Mouse (Mus musculus): Measurements from ENCODE around the gene Soga1.

DNA sequence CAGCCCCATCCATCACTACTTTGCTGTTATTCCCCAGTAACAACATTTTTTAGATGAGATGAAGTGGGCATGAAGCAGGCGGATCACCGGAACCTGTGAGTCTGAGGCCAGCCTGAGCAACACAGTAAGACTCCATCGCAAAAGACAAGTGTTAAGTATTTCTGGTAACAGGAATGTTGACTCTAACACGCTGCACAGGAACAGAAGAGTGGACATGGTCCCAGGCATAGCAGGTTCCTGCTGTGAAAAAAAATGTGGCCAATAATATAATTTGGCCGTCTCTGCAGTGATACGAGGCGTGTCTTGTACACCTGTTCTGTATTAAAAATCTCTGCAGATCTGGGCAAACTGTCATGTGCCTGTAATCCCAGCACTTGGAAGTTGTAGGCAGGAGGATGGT is 43.7 kb downstream of the Soga1 start:
- TF ChIP-seq CHD2 (IDR thresholded peaks at IDR 0.05; ENCODE audit: low read depth, low read length): no peak
- no peak for TF ChIP-seq ZNF384 (IDR thresholded peaks at IDR 0.05; ENCODE audit: low read depth, low read length)

Data from ES-E14 (cell line).